Mouse (Mus musculus) left cerebral cortex, postnatal 36 days (tissue): Measurements from ENCODE around the gene Tmem132e. TPM values are rescaled to one million over a fixed set of nuclear protein-coding genes. Genes with fewer than 3 reads are reported as not detected.

Experiments
- DNase-seq, 2 experiments: peaks; one replicate each; pipeline ENCODE4 v3.0.0; 2021 to 2022; ENCODE audit warnings: low spot score in 2 of 2, mixed read lengths in 1 of 2
- intact Hi-C: fragments of 180-260 bp; cut with DNase I; formaldehyde crosslinking; loops from one replicate; pipeline ENCODE4 v1.15.1; 2025
- total RNA-seq, 2 experiments: library from RNA; stranded (reverse); gene quantifications; 2 replicates each; pipeline ENCODE4 v1.2.3; 2021

Gene Tmem132e
- 10 to 100 TPM; 14.0 to 22.9 TPM for total RNA-seq

- intact Hi-C loops = loop anchor here (2.0 to 5.0 kb wide), 3 partner anchors 294 to 502 kb away; partner anchors contain the start of genes Cct6b, Rad51d and Zfp830
Measured at GRCm38 (mm10) chr11:82388371-82389313, at the start of gene Tmem132e. Gene Tmem132e (plus strand): TSS chr11:82388900.

GRCm38 (mm10) chr11:82339921-82340401 is 48.7 kb upstream of the Tmem132e start:
- intact Hi-C loops = no loop called here
- no peak for DNase-seq

More at GRCm38 (mm10) chr11:82388371-82389313, at the start of gene Tmem132e:
- DNase-seq = peak; percentile 27 to 33

GRCm38 (mm10) chr11:82340416-82340815 is 48.3 kb upstream of the Tmem132e start:
- DNase-seq = no peak

GRCm38 (mm10) chr11:82340900-82341299 is 47.8 kb upstream of the Tmem132e start:
- DNase-seq = no peak
- intact Hi-C loops = no loop called here

More at GRCm38 (mm10) chr11:82340416-82340815, 48.3 kb upstream of the Tmem132e start:
- intact Hi-C loops = no loop called here

GRCm38 (mm10) chr11:82351039-82351438 is 37.7 kb upstream of the Tmem132e start:
- intact Hi-C loops = no loop called here
- DNase-seq = peak; percentile 30 to 41

GRCm38 (mm10) chr11:82370151-82370550 is 18.5 kb upstream of the Tmem132e start:
- DNase-seq = no peak
- intact Hi-C loops = no loop called here

GRCm38 (mm10) chr11:82371577-82371976 is 17.1 kb upstream of the Tmem132e start:
- intact Hi-C loops = no loop called here
- no peak for DNase-seq

- intact Hi-C loops = no loop called here
- no peak for DNase-seq
Measured at GRCm38 (mm10) chr11:82380606-82381202, 8.0 kb upstream of the Tmem132e start.

- DNase-seq = peak; percentile 76 to 77
- intact Hi-C loops = loop anchor here (5.0 kb wide), 2 partner anchors 295 to 375 kb away; partner anchors contain the start of genes Cct6b and Zfp830
Measured at GRCm38 (mm10) chr11:82386970-82387540, 1.6 kb upstream of the Tmem132e start.

- intact Hi-C loops = loop anchor here (2.0 to 5.0 kb wide), 3 partner anchors 294 to 503 kb away; partner anchors contain the start of genes Cct6b, Rad51d and Zfp830
- peak; percentile 29 to 33 for DNase-seq
Measured at GRCm38 (mm10) chr11:82387711-82388341, 874 bp upstream of the Tmem132e start.

- peak; percentile 18 to 30 for DNase-seq
- intact Hi-C loops = loop anchor here (2.0 to 5.0 kb wide), 3 partner anchors 293 to 501 kb away; partner anchors contain the start of genes Cct6b, Rad51d and Zfp830
Measured at GRCm38 (mm10) chr11:82389396-82390291, 944 bp downstream of the Tmem132e start.

GRCm38 (mm10) chr11:82392341-82392740 is 3.6 kb downstream of the Tmem132e start:
- DNase-seq = peak; percentile 13 to 27
- intact Hi-C loops = no loop called here

- DNase-seq = no peak
- intact Hi-C loops = loop anchor here (5.0 kb wide), 1 partner anchor 162 kb away; no protein-coding TSS in a partner anchor
Measured at GRCm38 (mm10) chr11:82399621-82400020, 10.9 kb downstream of the Tmem132e start.

- no peak for DNase-seq
- intact Hi-C loops = no loop called here
Measured at GRCm38 (mm10) chr11:82405641-82406040, 16.9 kb downstream of the Tmem132e start.

GRCm38 (mm10) chr11:82406358-82407221 is 17.9 kb downstream of the Tmem132e start:
- no peak for DNase-seq
- intact Hi-C loops = no loop called here

GRCm38 (mm10) chr11:82412496-82412895 is 23.8 kb downstream of the Tmem132e start:
- DNase-seq = no peak
- intact Hi-C loops = no loop called here

GRCm38 (mm10) chr11:82418337-82419041 is 29.8 kb downstream of the Tmem132e start:
- intact Hi-C loops = no loop called here
- DNase-seq = no peak
